Mouse (Mus musculus): ENCODE results near the gene Cxcl9. TPM values are rescaled to one million over a fixed set of nuclear protein-coding genes. Genes with fewer than 3 reads are reported as not detected.
A peak's percentile ranks its signal among the peaks of the same experiment; 100 is the strongest.

The Cxcl9 gene
- total RNA-seq, 4 experiments from 2014 or later, result 0.65 to 6.8 (median 1.1) TPM

DNA sequence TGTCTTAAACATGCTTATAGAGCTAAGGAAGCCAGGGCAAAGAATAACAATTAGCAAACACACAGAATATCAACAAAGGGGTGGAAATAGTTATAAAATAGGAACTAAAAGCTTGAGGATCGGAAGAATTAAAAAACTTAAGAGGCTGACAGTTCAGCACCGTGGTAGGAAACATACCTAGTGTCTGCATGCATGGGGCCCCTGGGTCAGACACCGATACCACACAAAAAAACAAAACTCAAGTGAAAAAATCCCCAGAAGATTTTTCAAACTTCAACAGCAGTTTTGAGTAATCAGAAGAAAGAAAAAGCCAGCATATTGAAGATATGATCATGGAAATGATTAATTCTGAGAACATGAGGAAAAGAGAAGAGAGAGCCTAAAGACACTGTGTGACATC, 8.9 kb upstream of the Cxcl9 start:
- no peak for DNase-seq

DNA sequence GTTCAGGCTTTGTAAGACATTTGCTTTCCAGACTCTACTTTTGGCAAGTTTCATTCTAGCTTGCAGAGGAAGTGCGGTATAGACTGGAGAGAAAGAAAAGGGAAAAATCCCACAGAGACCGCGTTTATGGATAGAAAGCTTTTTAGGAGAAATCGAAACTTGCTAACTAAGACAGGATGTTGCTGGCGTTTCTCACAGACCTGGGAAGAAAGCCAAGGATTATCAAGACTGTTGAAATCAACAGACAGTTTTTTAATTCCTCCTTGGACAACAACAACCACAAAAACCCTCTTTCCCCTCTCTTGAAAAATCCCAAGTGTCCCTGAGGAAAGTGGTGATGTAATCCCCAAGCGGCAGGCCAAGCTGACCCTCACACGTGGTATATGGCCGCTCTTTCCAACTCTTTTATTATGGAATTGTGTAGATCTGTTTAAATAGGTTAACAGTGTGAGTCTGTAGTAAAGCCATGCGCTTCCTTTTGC, 4.5 kb upstream of the Cxcl9 start:
- peak; percentile 48 for DNase-seq

DNA sequence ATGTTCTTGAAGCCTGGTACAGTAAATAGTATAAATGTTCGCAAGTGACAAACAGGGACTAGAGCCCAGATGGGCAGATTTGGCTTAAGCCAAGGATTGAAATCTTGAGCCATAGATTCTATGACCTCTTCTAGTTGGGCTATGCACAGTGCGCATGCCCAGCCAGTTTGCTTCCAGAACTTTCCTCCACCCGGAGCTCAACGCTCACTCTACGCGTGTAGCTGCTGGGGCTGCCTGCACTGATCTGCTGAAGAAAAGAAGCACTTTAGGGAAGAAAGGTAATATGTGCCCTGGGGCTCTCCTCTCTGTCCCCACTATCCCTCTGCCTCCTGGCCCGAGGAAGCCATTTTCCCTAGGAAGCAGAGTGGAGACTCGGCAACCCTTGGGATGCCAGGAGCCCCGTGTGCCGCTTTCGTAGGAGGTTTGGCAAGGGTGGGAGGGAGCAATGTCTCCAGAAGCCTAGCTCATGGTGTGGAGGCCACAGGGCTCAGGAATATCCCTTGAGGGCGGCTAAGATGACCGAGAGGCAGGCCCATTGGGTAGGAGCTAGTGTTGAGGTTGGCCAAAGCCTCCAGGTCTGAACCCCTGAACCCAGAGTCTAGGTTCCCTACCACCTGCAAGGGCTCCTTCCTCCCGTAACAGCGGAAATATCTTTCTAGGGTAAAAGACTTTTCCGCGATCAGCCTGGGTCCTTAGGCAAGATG, 3.9 kb upstream of the Cxcl9 start, which contains the start of gene Art3:
TSS of gene Art3 (plus strand) at position 193 of the 704 bp plus-strand sequence.
- DNase-seq, result no peak

DNA sequence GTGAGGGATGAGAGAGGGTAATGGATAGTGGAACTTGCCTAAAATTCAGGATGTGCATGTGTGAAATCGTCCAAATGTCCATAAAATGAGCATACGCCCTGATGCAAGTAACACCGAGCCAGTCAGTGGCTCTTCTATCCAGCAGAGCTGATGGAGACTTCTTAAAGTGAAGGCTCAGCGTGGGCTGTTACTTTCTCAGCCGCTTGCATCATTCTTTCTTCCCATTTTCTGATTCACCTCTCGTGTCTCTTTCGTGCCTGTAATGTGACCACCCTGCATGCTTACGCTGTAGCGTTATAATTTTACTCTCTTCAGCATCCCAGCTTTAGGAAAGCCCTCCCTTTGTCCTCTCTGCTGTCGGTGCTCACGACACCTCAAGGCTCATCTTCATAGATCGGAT, 3.2 kb upstream of the Cxcl9 start:
- DNase-seq, result no peak

DNA sequence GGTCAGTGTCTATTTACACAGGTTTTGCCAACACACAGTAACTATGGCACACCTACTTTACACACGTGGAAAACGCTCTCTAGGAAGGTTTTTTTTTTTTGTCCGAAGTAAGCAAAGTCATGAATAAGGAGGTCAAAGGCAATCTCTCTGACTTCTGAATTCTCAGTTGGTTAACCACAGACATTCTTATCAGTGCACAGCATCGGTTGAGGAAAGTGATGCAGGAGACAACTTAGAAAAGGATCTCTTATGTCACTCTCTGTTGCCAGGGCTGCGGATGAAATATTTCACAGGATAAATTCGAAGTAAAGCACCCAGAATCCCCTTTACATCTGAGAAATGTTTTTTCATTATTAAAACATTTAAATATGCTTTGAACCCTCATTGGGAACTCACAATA, 512 bp downstream of the Cxcl9 start:
- no peak for DNase-seq

DNA sequence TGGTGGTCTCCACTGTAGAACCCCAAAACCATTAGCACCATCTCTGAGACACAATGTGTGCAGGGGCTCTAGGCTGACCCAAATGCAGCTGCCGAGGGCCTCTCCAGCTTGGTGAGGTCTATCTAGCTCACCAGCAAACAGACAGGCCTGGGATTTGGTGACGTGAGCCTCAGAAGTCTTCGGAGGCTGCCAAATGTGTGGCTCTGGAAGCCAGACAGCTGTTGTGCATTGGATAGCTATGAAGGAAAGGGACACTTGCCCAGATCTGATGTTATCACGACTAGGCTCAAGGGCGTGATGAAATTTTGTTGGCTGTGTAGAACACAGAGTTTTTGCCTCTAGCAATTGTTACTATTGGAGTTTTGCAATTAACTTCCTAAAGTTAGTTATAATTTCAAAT, 4.6 kb downstream of the Cxcl9 start:
- peak; percentile 54 for DNase-seq

DNA sequence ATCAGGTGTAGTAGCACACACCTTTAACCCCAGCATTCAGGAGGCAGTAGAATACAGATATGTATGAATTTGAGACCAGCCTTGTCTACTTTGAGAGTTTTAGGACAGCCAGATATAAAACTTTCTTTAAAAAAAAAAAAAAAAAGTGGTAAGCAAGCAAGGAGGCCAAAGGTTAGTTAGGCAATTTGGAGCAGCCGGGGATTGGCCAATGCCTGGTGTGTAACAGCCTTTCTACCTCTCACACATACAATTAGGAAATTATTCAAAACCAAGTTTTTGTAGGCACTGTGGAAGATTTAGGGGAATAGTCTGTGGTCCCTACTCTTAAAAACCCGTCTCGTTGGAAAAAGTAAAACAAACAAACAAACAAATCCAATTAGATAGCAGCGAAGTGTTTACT, 5.3 kb downstream of the Cxcl9 start:
- DNase-seq, result no peak

DNA sequence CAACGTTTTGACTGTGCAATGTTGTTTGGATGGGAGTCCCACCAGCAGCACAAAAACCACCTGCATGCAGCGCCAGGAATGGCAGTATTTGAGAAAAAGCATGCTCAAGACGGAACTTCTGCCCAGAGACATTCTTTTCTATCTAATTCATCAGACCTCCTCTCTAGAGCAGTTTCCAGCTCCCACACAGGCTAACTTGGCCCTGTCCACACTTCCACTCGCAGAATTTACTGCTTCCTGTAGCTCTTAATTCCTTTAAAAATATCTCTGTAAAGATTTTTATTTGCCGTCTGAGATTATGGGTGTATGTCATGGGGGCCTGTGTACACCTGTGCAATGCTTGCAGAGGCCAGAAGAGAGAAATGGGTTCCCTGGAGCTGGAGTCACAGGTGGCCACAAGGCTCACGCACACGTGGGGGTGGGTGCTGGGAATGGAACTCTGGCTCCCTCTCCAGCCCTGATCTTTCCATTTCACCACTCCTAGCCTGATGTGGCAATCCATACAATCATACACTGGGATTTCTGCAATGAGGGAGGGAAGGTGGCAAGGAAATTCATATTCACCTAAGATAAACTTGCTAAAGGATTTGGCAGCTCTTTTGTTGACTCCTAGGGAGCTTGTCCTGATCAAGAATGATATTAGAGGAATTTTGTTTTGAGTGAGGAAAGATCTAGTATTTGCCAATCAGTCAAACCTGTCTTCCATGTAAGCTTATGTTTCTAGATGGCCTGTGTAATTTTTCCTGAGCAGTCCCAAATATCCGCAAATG, 6.1 kb downstream of the Cxcl9 start:
- no peak for DNase-seq

DNA sequence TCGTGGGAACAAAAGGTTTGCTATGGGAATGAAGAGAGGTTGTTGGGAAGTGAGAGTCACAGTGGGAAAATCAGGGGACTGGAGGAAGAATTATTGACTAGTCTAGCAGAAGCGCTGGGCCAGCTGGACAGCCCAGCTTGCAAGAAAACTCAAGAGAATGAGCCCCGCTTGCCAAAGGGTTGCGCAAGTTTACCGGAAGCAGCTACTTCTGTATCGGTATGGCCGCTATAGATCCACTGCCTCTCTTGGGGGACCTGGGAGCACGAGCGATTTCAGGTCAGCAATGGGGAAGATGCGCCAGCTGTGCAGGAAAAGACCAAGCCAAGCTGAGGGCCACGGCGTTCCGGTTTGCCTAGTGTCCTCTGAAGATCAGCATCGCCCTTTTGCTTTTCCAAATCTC, 9.3 kb downstream of the Cxcl9 start:
- no peak for DNase-seq

DNA sequence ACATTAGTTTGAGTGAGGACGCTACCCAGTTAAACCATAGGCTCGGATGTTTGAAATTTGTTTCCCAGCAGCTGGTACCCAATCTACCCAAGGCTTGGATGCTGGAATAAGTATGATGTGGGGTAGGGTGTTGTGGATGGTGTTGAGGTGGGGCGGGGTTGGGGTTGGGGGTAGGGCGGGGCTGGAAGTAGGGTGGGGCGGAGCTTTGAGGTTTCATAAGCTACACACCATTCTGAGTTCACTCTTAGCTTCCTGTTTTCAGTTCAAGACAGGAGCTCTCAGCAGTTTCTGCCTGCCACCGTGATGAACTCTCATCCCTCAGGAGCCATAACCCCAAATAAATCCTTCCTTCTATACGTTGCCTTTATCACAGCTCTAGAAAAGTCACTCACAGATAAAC, 9.8 kb downstream of the Cxcl9 start:
- no peak for DNase-seq

DNA sequence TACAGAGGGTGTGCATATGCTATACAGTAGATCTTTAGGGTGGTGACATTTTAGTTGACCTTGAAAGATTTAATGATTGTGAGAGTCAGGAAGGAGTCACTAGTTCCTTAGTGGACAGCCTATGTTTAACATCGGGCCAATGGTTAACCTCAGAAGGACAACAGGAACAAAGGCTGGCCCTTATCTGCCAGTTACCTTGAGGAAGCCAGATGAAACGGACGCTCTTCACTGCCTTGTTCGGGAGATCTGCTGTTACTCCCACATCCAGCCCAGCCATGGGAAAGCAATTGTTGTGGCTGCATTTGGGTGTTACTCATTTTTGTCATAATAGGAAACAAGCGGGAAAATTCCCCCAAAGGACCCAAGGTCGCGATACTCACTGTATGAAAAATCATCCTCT, 14.1 kb downstream of the Cxcl9 start:
- DNase-seq, result no peak

DNA sequence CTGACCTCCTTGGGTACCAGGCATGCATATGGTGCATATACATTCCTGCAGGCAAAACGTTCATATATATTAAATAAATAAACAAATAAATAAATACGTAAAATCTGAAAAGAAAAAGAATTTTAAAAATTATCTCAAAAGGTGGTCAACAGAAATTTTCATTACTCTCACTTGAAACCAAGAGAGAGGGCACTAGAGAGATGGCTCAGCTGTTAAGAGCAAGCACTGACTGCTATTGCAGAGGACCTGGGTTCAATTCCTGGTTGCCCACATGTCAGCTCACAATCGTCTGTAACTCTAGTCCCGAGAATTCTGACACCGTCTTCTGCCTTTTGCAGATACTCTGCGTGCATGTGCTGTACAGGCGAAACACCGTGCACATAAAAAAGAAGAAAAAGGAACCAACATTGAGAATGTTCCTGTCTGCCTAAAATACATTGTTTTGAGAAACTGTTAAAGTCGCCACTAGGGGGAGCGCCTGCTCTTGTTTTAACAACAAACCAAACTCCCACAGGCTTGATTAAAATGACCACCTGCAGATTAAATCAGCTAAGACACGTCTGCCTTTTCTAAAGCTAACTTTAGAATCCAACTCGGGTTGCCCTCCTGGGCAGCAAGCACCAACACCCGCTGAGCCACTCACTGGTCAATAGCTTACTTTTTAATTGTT, 15.7 kb downstream of the Cxcl9 start:
- peak; percentile 75 for DNase-seq

DNA sequence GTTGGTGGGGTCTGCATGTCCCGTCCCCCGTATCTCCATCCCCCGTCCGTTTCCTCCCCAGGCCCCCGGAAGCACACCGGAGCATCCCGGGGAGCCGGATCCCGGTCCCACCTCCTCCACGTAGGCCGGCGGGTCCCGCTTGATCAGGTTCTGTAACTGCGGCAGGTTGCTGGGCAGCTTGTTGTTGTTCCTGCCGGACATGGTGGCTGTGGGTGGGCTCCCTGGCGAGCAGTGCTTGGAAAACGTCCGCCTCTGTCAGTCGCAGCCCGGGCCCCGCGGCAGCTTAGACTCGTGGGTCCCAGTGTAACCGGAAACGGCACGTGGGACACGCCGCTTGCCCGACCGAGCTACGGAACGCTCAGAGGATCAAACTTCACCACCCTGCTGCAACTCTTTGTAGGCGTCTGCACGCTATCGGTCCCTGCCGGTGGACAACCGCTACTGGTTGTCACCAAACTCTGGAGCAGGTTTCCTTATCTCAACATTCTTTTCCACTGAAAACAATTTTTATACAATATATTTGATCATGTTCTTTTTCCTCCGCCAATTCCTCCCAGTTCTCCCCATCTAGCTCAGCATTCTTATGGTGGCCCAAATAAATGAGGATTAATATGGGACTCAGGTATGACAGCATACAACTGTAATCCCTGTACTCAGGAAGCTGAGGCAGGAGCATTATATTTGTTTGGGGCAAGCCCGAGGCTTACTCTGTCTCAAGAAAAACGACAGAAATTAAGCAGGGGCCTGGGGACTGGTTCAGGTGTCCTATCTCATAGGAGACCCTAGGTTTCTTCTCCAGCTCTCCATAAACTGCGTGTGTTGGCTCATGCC, 18.0 kb downstream of the Cxcl9 start, which contains the start of gene Sdad1:
TSS of gene Sdad1 (minus strand) at position 799 of the 831 bp plus-strand sequence.
- peak; percentile 90 for DNase-seq

DNA sequence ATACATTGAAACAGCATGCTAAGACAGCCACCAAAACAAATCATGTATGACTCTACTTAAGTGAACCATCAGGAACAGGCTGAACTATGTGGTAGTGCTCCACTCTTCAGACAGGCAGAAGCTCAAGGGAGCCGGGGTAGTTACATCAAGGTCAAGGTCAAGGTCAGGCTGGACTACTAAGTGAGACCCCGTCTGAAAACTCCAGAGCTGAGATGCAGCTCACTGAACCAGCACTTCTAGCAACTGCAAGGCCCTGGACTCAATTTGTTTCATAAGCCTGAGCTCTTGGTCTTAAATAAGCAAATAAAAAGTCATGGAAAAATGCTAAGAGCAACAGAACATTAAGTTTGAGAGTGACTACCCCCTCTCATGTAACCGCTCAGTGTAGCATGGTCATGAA, 23.6 kb downstream of the Cxcl9 start:
- DNase-seq, result no peak

DNA sequence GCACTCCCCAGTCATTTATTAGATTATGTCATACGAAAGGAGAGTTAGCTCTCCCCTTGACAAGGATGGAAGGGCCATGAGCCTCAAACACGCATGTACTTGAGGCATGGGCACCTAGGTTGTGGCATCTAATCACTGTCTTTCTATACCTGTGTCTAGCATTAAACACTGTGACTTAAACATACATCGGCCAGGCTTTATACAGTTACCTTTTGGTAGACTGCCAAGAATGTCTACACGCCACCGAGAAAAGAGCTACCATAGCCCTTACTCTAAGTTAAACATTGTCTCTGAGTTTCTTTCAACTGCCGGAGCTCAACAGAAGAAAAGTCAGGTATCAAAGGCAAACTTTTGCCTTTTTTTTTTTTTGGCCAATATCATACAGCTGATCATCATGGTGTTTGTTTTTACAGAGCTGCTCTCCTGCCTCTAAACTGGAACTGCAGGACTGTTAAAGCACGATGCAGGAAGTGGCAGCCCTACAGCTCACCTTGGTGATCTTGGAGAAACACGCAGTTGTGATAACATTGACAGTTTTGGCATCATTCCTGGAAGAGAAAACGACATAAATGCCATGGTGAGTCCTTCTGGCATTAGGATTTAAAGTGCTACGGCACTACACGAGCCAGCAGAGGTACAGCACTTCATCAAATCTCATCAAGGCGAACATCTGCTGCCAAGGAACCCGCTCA, 25.6 kb downstream of the Cxcl9 start:
- no peak for DNase-seq

DNA sequence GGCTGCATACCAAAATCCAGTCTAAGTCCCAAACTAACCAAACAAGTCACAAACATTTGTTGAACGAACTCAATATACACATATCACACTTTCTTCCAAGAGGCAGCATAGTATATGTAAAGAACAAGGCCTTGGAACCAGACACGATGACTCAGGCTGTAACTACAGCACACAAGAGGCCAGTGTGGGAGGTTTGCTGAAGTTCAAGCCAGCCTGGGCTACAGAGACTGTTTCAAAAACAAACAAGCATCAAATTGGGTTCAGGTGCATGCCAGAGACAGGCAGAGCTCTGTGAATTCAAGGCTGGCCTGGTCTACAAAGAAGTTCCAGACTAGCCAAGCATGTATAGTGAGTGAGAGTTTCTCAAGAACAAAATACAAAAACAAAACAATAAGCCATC, 33.4 kb downstream of the Cxcl9 start:
- DNase-seq, result no peak

DNA sequence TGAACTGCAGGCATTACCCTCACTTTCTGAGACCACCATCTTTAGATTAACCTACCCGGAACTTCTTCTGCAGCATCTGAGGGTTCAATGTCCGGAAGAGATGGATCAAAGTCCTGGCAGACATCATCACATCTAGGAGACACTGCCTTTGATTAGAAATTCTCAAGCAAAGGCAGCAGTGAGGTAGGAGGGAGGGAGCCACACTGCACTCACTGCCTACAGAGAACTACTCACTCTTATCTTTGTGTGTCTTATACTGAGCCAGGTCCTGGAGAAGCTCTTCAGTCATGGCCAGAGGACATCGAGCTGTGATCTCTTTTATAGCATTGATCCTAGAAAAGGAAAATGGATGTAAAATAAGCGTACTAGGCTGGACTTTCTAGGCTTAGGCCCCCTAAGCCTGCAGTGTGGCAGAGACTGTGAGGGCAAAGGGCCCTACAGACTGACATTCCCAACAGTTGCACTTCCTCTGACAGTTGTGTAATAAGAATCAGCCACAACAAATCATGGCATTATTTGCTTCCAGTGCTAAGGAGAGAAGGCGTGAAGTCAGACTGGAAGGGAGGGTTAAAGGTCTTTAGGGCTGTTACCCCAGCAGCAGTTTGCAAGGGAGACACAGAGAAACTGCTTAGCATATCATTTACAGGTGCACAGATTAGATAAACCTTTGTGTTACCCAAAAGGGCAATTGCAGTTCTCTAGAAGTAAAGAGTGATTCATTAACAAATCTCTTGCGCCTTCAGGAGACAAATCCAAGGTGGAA, 36.0 kb downstream of the Cxcl9 start:
- DNase-seq, result no peak

DNA sequence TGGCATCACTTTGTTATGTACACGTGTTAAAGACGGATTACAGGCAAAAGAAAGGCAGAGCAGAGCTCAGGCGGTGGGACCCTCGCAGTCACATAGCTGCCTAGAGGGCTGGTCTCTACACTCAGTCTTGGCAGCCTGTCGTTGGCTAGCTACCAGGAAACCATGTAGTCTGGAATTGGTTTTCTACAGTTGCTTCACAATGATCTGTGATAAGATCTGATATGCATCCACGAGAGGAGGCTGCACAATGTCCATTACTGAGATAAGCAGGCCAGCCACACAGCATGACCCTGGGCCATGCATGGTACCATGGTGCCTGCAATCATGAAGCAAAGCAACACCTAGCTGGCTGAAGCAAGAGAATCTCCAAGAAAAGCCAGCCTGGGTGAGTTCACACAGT, 40.0 kb downstream of the Cxcl9 start:
- no peak for DNase-seq

DNA sequence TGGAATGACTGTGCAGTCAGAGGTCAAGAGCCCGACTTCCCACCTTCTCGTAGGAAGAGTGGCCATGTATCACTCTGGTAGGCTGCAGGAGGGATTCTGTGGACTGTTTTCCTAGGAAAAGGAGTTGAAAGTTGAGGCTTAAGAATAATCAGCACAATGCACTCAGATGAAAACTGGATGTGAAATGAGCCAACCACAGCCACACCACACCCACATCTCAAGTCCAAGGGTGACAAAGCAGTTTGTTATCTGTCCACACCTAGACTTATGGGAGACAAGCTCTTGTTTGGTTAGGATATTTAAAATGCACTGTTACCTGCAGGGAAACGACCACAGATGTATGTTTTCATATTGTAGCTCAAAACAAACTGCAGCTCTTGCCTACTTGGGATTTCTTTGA, 44.8 kb downstream of the Cxcl9 start:
- no peak for DNase-seq

DNA sequence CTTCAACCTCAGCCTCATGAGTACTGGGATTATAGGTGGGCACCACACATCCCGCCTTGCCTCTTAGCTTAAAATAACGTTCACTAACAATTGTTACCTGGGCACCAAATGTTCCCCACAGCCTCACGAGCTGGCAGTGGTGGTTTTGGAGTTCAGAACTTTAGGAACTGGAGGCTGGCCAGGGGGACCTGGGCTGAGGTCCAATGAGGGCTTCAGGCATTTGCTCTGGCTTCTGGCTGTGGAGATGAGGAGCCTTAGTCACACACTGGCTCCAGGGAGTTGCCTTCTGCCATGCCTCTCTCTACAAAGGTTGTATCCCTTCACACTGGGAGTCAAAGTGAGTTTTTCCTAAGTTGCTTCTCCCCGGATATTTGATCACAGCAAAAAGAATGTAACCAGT, 45.3 kb downstream of the Cxcl9 start:
- DNase-seq, result no peak

DNA sequence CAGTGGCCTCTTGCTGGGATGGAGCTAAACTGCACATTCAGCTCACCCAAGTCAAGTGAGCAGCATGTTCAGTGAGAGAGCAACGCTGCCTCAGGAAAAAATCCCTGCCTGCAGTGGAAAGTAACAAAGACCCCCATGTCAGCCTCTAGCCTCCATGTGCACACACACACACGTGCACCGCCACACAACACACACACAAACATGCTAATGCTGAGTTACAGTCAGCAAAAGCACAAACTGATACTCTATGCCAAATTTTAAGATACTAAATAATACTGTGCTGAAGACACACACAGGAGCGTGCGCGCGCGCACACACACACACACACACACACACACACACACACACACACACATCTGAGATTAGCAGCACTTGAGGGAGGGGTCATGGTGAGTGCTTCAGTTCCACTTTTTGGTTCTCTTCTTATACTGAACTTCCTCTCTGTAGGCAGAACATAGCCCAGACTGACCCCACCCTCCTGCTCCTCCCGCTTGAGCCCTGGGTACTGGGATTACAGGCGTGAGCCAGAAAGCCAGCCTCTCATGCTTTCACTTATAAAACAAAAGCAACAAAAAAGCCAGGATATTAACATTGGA, 48.8 kb downstream of the Cxcl9 start:
- DNase-seq, result no peak
